Mouse (Mus musculus): Measurements from ENCODE around the gene Zfp512b. TPM values are rescaled to one million over a fixed set of nuclear protein-coding genes. Genes with fewer than 3 reads are reported as not detected.

Gene Zfp512b
- polyA plus RNA-seq, 1 experiment from 2014 or later: 37.8 TPM

Small RNA genes within 50 kb of the gene (microRNA-seq; reads per million reads assigned to microRNA genes)
- gene Mir7006: not detected

Other genes with a start within 250 kb of the Zfp512b start
- 48.8 and 50.5 TPM in 2 replicates for gene Zgpat, start 227.9 kb downstream of the Zfp512b start, polyA plus RNA-seq (2015; fragmentation: Nextera tagmentation; extraction: Ambion mirVana)
- gene Arfrp1, start 227.4 kb downstream of the Zfp512b start, polyA plus RNA-seq (2015; fragmentation: Nextera tagmentation; extraction: Ambion mirVana): 72.5 and 73.5 TPM in 2 replicates
- gene Lime1, start 212.7 kb downstream of the Zfp512b start, polyA plus RNA-seq (2015; fragmentation: Nextera tagmentation; extraction: Ambion mirVana): 28.3 and 32.6 TPM in 2 replicates
- gene Zbtb46, start 133.4 kb downstream of the Zfp512b start, polyA plus RNA-seq (2015; fragmentation: Nextera tagmentation; extraction: Ambion mirVana): 26.2 and 30.5 TPM in 2 replicates
- gene Abhd16b, start 99.6 kb downstream of the Zfp512b start, polyA plus RNA-seq (2015; fragmentation: Nextera tagmentation; extraction: Ambion mirVana): 0.15 and 0.20 TPM in 2 replicates
- 168 and 172 TPM in 2 replicates for gene Tpd52l2, start 95.7 kb downstream of the Zfp512b start, polyA plus RNA-seq (2015; fragmentation: Nextera tagmentation; extraction: Ambion mirVana)
- gene Dnajc5, start 72.3 kb downstream of the Zfp512b start, polyA plus RNA-seq (2015; fragmentation: Nextera tagmentation; extraction: Ambion mirVana): 91.7 and 100 TPM in 2 replicates
- 66.9 and 71.7 TPM in 2 replicates for gene Uckl1, start 7.9 kb downstream of the Zfp512b start, polyA plus RNA-seq (2015; fragmentation: Nextera tagmentation; extraction: Ambion mirVana)
- gene Prpf6, start 935 bp downstream of the Zfp512b start, polyA plus RNA-seq (2015; fragmentation: Nextera tagmentation; extraction: Ambion mirVana): 75.2 and 79.7 TPM in 2 replicates
- gene Samd10, start 6.4 kb upstream of the Zfp512b start, polyA plus RNA-seq (2015; fragmentation: Nextera tagmentation; extraction: Ambion mirVana): 29.5 and 31.4 TPM in 2 replicates
- gene Gm29797, start 64.2 kb upstream of the Zfp512b start, polyA plus RNA-seq (2015; fragmentation: Nextera tagmentation; extraction: Ambion mirVana): 0.21 and 0.49 TPM in 2 replicates
- gene Sox18, start 78.8 kb upstream of the Zfp512b start, polyA plus RNA-seq (2015; fragmentation: Nextera tagmentation; extraction: Ambion mirVana): 61.6 and 65.2 TPM in 2 replicates
- 29.3 and 29.9 TPM in 2 replicates for gene Tcea2, start 87.5 kb upstream of the Zfp512b start, polyA plus RNA-seq (2015; fragmentation: Nextera tagmentation; extraction: Ambion mirVana)
- 67.7 and 72.1 TPM in 2 replicates for gene Rgs19, start 101.2 kb upstream of the Zfp512b start, polyA plus RNA-seq (2015; fragmentation: Nextera tagmentation; extraction: Ambion mirVana)
- gene Lkaaear1, start 105.6 kb upstream of the Zfp512b start, polyA plus RNA-seq (2015; fragmentation: Nextera tagmentation; extraction: Ambion mirVana): not detected in 2 replicates
- 0.50 and 0.67 TPM in 2 replicates for gene Oprl1, start 122.2 kb upstream of the Zfp512b start, polyA plus RNA-seq (2015; fragmentation: Nextera tagmentation; extraction: Ambion mirVana)
- gene Myt1, start 170.5 kb upstream of the Zfp512b start, polyA plus RNA-seq (2015; fragmentation: Nextera tagmentation; extraction: Ambion mirVana): 0.27 and 0.31 TPM in 2 replicates
- 36.6 and 40.9 TPM in 2 replicates for gene Pcmtd2, start 245.1 kb upstream of the Zfp512b start, polyA plus RNA-seq (2015; fragmentation: Nextera tagmentation; extraction: Ambion mirVana)